Mouse (Mus musculus): Measurements from ENCODE around the gene Khk.
A peak's percentile ranks its signal among the peaks of the same experiment; 100 is the strongest.

The Khk gene

DNA sequence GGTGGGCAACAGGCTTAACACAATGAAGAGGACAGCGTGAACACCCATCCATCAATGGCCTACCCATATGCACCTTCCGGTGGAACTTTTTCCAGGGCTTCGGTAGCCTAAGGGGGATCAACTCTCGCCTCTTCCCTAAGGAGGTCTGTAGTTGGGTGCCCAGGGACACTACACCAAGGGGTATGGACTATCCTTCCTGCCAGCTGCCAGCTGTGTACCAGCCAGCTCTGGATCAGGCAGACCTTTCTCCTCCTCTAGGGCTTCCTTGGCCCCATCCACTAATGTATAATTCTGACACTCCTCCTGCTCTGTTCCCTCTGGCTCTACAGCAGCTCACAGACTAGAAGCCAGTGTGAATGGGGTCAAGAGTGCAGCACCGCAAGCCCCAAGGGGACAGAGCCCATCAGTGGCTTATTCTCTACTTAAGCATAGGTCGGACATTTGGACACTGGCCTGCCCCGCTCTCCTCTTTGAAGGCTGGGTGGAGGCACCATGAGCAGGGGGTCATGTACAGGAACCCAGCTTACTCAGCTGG lies 7.1 kb upstream of the Khk start:
- DNase-seq = no peak

DNA sequence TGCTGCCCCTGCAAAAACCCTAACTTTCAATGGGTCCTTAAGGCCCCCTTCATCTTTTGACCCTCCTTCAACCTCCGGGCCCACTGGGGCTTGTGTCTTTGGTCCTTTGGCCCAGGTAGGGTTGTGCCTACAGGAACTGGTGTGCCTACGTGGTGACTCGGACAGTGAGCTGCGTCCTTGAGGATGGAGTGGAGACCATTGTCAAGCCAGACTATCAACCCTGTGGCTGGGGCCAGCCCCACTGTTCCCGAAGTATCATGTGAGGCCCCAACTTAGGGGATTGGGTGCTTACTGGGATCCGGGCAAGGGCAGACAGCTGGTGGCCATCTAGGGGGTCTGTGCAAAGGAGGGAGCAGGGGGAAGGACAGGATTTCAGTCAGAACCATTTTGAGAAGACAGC lies 6.4 kb upstream of the Khk start:
- peak; percentile 58 for DNase-seq

GRCm38 (mm10) chr5:30915456-30915855 lies 5.8 kb upstream of the Khk start:
- DNase-seq = peak; percentile 63

- peak; percentile 93 for DNase-seq
These were observed 5.2 kb upstream of the Khk start for GRCm38 (mm10) chr5:30915974-30916433.

DNA sequence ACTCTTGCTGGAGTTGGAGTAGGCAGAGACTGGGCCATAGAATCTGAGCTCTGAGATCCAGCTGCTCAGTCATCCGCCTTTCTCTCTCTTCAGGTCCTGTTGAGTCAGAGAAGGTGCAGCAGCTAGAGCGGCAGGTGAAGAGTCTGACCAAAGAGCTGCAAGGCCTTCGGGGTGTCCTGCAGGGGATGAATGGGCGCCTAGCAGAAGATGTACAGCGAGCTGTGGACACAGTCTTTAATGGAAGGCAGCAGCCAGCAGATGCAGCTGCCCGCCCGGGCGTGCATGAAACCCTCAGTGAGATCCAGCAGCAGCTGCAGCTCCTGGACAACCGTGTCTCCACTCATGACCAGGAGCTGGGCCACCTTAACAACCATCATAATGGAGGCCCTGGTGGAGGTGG lies 4.4 kb upstream of the Khk start:
- peak; percentile 55 for DNase-seq

DNA sequence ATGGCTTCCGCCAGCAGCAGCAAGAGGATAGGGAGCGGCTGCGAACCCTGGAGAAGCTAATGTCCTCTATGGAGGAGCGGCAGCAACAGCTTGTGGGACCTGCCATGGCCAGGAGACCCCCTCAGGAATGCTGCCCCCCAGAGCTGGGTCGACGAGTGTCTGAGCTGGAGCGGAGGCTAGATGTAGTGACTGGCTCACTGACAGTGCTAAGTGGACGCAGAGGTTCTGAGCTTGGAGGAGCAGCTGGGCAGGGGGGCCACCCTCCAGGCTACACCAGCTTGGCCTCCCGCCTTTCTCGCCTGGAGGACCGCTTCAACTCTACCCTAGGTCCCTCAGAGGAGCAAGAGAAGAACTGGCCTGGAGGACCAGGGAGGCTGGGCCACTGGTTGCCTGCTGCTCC lies 3.9 kb upstream of the Khk start:
- peak; percentile 55 for DNase-seq

GRCm38 (mm10) chr5:30917891-30918670 lies 3.1 kb upstream of the Khk start:
- DNase-seq = peak; percentile 56

DNA sequence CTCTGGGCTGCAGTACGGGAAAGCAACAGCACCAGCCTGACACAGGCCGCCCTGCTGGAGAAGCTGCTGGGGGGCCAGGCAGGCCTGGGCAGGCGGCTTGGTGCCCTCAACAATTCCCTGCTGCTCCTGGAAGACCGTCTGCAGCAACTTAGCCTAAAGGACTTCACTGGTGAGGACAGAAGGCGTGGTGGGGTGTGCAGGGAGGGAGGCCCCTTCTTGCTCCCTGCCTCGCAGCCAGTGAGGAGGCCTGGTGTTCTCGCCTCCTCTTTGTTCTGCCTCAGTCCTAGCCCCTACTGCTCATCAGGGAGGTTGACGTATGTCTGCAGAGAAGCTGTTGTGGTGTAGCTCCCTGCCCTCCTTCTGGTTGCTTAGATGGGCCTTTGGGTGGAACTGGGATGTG lies 2.5 kb upstream of the Khk start:
- DNase-seq = no peak

DNA sequence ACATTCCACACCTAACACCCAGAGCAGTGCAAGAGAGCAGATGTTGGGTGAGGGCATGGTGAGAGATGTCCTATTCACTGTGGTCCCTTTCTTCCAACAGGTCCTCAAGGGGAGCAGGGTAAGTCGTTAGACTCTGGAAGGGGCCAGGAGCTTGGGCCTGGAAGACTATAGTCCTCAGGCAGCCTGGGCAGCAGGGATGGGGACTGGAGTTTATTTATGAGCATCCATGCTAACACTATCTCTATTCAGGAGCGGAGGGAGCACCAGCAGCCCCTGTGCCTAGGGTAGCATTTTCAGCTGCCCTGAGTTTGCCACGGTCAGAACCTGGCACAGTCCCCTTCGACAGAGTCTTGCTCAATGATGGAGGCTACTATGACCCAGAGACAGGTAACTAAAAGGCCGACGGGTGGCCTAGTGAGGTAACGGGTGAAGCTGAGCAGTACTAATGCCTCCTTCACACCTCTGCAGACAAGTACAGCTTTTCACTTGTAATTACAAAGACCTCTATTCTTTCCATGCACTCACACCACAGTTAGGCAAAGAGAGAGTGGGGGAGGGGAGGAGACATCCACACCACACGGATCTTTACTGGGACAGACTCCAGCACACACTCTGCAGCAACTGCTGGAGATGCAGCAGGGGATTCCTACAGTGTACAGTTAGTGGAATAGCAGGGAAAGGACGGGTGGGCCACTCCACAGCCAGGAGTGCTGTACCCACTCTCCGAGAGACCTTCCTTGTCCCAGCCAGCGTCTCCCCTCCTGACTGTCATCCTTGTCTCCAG lies 1.2 kb upstream of the Khk start:
- DNase-seq = peak; percentile 68

GRCm38 (mm10) chr5:30920621-30921020 lies 610 bp upstream of the Khk start:
- peak; percentile 71 for DNase-seq

- DNase-seq = no peak
These were observed 1.4 kb downstream of the Khk start for GRCm38 (mm10) chr5:30922581-30923041.

- no peak for DNase-seq
These were observed 1.9 kb downstream of the Khk start for GRCm38 (mm10) chr5:30923119-30923518.

GRCm38 (mm10) chr5:30924614-30925013 lies 3.4 kb downstream of the Khk start:
- peak; percentile 35 for DNase-seq

DNA sequence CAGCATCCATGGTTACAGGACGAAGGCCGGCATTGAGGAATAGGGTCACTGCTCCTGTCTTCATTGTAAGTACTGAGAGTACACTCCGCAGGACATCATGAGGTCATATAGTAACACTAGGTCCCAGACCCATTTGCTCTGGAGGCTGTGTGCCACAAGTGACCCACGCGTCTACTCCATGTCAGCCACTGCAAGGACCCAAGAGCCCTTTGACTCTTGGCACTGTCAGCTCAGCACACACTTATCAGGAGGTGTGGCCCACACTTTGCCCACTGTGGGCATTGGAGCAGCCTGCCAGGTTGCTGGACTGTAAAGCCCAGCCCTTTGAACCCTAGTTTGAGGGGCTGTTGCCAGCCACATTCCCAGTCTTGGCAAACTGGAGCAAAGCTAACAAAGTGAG lies 4.0 kb downstream of the Khk start:
- peak; percentile 28 for DNase-seq

DNA sequence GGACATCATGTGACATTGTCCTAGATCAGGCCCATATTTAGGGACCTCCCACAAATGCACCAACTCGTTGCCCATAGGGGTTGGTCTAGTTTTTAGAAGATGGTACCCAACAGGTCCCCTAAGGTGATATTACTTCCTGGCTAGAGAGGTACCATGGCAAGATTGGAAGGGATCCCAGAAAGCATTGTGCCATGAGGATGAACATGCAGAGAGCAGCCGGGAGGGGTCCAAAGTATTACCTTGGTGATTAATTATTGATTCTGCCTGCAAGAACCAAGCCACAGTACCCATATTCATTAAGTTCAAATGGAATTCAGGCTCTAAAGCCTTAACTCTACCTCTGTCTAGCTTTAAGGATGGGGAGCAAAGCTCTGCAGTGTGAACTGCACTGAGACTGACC lies 4.8 kb downstream of the Khk start:
- DNase-seq = no peak

DNA sequence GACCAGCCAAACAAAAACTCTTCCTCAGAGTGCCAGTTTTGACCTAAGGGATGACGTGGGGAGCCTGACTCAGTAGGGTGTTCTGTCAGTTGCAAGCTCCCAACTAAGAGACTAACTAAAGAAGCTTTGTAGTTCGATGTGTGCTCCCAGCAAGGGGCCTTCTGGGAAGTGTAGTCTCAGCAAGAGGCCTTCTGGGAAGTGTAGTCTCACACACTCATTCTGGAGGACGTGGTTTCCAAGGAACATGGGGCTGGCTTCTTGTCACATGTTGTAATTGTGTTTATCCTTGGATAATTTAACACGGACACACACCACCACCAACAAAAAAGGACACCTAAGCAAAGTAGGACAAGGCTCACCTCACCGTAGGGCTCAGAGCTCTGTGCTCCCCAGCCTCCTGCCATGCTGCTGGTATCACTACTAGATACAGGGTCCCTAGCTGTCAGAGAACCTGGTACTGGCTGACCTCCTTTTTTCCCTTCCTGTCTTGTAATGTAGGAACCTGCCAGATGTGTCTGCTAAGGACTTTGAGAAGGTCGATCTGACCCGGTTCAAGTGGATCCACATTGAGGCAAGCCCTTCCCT lies 6.8 kb downstream of the Khk start:
- peak; percentile 50 for DNase-seq

DNA sequence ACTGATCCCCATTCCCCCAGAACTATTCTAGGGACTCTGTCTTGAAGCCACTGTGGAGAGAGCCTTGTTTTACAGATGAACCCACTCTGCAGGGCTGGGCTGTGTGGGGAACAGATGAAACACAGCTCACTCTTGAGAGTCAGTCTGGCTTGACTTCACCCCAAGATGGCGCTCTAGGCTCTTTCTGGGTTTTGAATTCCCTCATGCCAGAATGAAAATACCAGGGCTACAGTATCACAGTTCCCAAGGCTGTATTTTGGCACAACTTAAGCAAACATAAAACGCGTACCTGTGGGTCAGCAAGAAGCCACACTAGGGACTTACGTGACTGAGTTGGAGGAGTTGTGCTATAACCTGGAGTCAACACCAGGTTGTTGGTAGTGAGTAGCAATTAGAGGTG lies 8.9 kb downstream of the Khk start:
- DNase-seq = peak; percentile 70

DNA sequence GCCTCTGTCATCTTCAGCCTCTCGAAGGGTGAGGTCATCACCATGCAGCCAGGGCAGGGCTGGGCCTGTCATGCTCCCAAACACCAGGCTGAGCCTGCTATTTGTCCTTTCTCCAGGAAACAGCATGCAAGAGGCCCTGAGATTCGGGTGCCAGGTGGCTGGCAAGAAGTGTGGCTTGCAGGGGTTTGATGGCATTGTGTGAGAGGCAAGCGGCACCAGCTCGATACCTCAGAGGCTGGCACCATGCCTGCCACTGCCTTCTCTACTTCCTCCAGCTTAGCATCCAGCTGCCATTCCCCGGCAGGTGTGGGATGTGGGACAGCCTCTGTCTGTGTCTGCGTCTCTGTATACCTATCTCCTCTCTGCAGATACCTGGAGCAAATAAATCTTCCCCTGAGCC lies 9.6 kb downstream of the Khk start:
- DNase-seq = peak; percentile 49

- no peak for DNase-seq
These were observed 10.1 kb downstream of the Khk start for GRCm38 (mm10) chr5:30931378-30931777.

- no peak for DNase-seq
These were observed 12.5 kb downstream of the Khk start for GRCm38 (mm10) chr5:30933705-30934104.

GRCm38 (mm10) chr5:30934725-30935461 lies 13.7 kb downstream of the Khk start:
- no peak for DNase-seq

DNA sequence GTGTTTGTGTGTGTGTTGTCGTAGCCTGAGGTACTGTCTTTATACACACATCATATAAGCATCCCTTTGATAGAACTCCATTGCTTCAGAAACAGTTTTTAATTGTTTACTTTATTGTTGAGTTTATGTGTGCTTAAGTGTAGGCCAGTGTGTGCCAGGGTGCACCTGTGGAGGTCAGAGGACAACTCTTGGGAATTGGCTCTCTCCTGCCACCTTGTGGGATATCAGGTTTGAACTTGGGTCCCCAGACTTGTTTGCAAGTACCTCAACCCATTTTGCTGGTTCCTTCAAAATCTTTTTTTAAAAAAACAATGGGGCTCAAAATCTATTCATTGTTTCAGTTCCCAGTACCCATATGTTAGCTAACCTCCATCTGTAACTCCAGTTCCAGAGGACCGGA lies 21.8 kb downstream of the Khk start:
- no peak for DNase-seq

DNA sequence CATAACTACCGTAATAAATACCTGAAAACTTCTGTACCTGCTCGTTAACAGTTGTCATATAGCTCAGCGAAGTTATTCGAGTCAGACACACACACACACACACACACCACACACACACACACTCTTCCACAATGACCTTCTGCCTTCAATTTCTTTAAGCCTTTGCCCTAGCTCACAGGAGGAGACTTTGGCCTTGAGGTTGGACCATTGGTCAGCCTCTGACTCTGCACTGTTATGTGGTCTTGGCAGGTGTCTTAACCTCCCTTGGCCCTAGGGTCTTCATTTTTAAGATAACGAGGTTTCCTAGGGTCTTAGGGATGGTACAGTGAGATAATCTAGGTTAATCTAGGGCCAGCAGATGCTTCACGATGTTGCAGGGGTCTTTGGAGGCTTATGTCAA lies 23.1 kb downstream of the Khk start:
- DNase-seq = no peak
